Mouse (Mus musculus): ENCODE results near the gene Hey2. TPM values are rescaled to one million over a fixed set of nuclear protein-coding genes. Genes with fewer than 3 reads are reported as not detected.

Hey2 gene
- polyA plus RNA-seq, 1 experiment from 2014 or later = 2.8 TPM

DNA sequence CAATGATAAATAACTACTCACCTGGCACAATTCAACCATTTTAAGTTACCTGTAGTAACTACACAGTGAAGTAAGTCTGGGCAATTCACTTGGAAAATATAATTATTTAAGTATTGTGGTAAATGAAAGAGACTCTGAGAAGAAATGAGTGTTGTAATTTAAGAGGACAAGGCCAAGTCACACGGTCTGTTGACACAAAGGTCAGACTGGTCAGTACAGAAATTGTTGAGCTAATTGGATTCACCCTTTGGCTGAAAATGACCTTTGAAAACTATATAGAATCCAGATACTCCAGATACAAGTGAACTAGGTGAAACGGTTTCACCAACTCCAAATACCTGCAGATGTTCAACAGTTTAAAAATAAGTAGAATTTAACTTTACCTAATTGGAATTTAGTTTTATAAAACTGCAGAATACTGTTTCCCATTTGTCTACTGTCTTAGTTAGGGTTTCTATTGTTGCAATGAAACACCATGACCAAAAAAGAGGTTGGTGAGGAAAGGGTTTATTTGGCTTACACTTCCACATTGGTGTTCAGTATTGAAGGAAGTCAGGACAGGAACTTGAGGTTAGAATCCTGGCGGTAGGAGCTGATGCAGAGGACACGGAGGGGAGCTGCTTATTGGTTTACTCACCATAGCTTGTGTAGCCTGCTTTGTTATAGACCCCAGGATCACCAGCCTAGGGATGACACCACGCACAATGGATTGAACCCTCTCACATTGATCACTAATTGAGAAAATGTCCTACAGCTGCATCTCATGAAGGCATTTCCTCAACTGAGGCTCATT, 45.9 kb downstream of the Hey2 start:
- 80% methylated on average over 5 of the region's 5 CpGs for WGBS
- H3K9ac ChIP-seq (replicated peaks; ENCODE audit: low read depth) = no peak overlapping the region
- no peak for DNase-seq (ENCODE audit: low spot score)
- no peak overlapping the region for H3K4me2 ChIP-seq (replicated peaks; ENCODE audit: low read depth, low read length)
- H3K27ac ChIP-seq (ENCODE audit: low read length) = no peak overlapping the region
- no peak for ATAC-seq
- H3K4me1 ChIP-seq (ENCODE audit: insufficient read depth, low read depth, low read length) = no peaks in the 10 kb centered on the region
- H3K4me3 ChIP-seq (ENCODE audit: low read depth, low read length) = no peak overlapping the region
- H3K27me3 ChIP-seq (replicated peaks; ENCODE audit: insufficient read depth, low read length) = no peaks in the 10 kb centered on the region
- no peaks in the 10 kb centered on the region for H3K36me3 ChIP-seq (ENCODE audit: insufficient read depth, low read length)
- no peaks in the 10 kb centered on the region for H3K9me3 ChIP-seq (ENCODE audit: low read length)
- TF ChIP-seq CTCF (IDR thresholded peaks at IDR 0.05) = no peak
- no peak for TF ChIP-seq EP300 (IDR thresholded peaks at IDR 0.05)

DNA sequence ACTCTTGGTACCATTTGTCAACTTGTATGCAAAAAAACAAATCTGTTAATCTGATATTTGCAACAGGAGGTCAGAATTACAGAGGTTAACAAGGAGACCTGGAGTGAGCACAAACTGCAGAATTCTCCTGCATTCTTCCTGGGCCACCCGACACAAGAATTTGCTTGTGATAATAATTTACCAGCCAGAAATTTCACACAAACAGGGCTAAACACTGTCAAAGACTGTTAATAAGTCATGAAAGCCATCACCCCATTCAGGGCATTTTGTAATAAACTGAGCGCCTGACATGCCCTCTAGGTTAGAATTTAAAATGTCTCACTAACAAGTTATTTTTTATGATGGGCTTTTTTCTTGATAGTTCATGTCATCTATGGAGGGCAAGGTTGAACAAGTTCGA, 51.6 kb downstream of the Hey2 start:
- Histone ChIP-seq H3K36me3 (ENCODE audit: insufficient read depth, low read length) (no peaks in the 10 kb centered on the region), H3K4me2 (replicated peaks; ENCODE audit: low read depth, low read length) (no peak overlapping the region), H3K27me3 (replicated peaks; ENCODE audit: insufficient read depth, low read length) (no peaks in the 10 kb centered on the region), H3K27ac (ENCODE audit: low read length) (no peak overlapping the region), H3K9ac (replicated peaks; ENCODE audit: low read depth) (no peak overlapping the region), H3K4me1 (ENCODE audit: insufficient read depth, low read depth, low read length) (no peaks in the 10 kb centered on the region), H3K4me3 (ENCODE audit: low read depth, low read length) (no peak overlapping the region), H3K9me3 (ENCODE audit: low read length) (no peaks in the 10 kb centered on the region)
- ATAC-seq (no peak), DNase-seq (ENCODE audit: low spot score) (no peak)
- WGBS = 79% methylated on average over 3 of the region's 3 CpGs
- TF ChIP-seq EP300 (IDR thresholded peaks at IDR 0.05) (no peak), CTCF (IDR thresholded peaks at IDR 0.05) (no peak)

DNA sequence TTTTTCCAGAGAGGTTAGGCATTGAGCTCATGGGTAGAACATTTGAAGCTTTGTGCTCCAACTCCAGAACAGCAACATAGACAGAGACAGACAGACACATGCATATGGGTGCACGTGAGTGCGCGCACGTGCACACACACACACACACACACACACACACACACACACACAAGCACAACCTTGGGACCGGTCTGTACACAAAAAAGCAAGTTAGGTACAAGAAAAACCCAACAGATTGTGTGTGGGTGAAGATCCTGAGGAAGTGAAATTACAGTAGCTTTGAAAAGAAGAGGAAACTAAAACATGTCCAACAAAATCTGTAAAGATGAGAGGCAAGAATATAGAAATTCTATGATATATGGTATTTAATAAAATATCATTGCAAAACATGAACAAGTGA, 53.1 kb downstream of the Hey2 start:
- TF ChIP-seq CTCF (IDR thresholded peaks at IDR 0.05) (no peak), EP300 (IDR thresholded peaks at IDR 0.05) (no peak)
- ATAC-seq (no peak), DNase-seq (ENCODE audit: low spot score) (no peak)
- Histone ChIP-seq H3K36me3 (ENCODE audit: insufficient read depth, low read length) (no peaks in the 10 kb centered on the region), H3K27me3 (replicated peaks; ENCODE audit: insufficient read depth, low read length) (no peaks in the 10 kb centered on the region), H3K4me2 (replicated peaks; ENCODE audit: low read depth, low read length) (no peak overlapping the region), H3K4me3 (ENCODE audit: low read depth, low read length) (no peak overlapping the region), H3K9me3 (ENCODE audit: low read length) (no peaks in the 10 kb centered on the region), H3K27ac (ENCODE audit: low read length) (no peak overlapping the region), H3K4me1 (ENCODE audit: insufficient read depth, low read depth, low read length) (no peaks in the 10 kb centered on the region), H3K9ac (replicated peaks; ENCODE audit: low read depth) (no peak overlapping the region)
- 97% methylated on average over 5 of the region's 5 CpGs for WGBS

DNA sequence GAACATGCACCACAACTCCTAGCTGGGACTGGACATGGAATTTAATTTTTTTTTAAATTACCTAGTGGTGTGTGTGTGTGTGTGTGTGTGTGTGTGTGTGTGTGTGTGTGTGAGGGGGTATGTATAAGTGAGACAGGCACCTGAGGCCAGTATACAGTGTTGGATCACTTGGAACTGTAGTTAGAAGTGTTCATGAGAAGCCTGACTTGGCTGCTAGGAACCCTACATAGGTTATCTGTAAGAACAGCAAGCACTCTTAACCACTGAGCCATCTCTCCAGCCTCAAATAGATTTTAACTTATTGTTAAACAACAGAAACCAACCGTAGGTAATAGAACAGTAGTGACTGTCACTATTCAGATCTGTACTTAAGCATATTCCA, 54.3 kb downstream of the Hey2 start:
- 71% methylated on average over 1 of the region's 1 CpGs for WGBS

DNA sequence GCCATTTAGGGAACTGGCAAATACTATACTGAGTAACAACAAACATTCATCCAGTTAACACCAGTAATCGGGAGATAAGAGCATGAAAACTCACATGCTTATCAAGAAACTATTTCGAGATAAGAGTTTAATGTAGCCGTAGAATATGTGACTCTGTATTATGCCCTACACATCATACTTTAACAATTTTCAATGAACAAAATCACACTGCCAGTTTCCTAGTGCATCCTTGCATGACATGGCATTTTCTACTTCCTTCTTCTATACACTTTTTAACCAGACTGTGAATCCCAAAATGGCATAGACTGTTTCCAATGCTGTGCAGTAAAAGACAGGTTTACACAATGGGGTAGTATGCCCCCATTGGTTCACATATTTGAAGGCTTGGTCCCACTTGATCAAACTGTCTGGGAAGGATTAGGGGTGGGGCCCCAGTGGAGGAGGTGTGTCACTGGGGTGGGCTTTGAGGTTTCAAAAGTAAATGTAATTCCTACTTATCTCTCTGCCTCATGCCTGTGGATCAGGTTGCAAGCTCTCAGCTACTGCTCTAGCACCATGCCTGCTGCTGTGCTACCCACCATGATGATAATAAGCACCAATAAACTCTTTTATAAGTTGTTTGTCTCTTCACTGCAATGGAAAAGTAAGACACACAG, 54.8 kb downstream of the Hey2 start:
- Histone ChIP-seq H3K9ac (replicated peaks; ENCODE audit: low read depth) (no peak overlapping the region), H3K4me2 (replicated peaks; ENCODE audit: low read depth, low read length) (no peak overlapping the region), H3K4me3 (ENCODE audit: low read depth, low read length) (no peak overlapping the region), H3K27me3 (replicated peaks; ENCODE audit: insufficient read depth, low read length) (no peaks in the 10 kb centered on the region), H3K27ac (ENCODE audit: low read length) (no peak overlapping the region), H3K4me1 (ENCODE audit: insufficient read depth, low read depth, low read length) (no peaks in the 10 kb centered on the region), H3K36me3 (ENCODE audit: insufficient read depth, low read length) (no peaks in the 10 kb centered on the region), H3K9me3 (ENCODE audit: low read length) (no peaks in the 10 kb centered on the region)
- no peak for ATAC-seq
- DNase-seq (ENCODE audit: low spot score) = no peak
- 48% methylated on average over 3 of the region's 3 CpGs for WGBS
- no peak for TF ChIP-seq EP300 (IDR thresholded peaks at IDR 0.05)
- TF ChIP-seq CTCF (IDR thresholded peaks at IDR 0.05) = no peak

More for the DNA sequence above, 54.3 kb downstream of the Hey2 start:
- H3K27me3 ChIP-seq (replicated peaks; ENCODE audit: insufficient read depth, low read length) = no peaks in the 10 kb centered on the region
- no peak for ATAC-seq
- H3K4me1 ChIP-seq (ENCODE audit: insufficient read depth, low read depth, low read length) = no peaks in the 10 kb centered on the region
- H3K9me3 ChIP-seq (ENCODE audit: low read length) = no peaks in the 10 kb centered on the region
- H3K4me2 ChIP-seq (replicated peaks; ENCODE audit: low read depth, low read length) = no peak overlapping the region
- DNase-seq (ENCODE audit: low spot score) = no peak
- H3K27ac ChIP-seq (ENCODE audit: low read length) = no peak overlapping the region
- H3K36me3 ChIP-seq (ENCODE audit: insufficient read depth, low read length) = no peaks in the 10 kb centered on the region
- H3K9ac ChIP-seq (replicated peaks; ENCODE audit: low read depth) = no peak overlapping the region
- TF ChIP-seq CTCF (IDR thresholded peaks at IDR 0.05) = no peak
- TF ChIP-seq EP300 (IDR thresholded peaks at IDR 0.05) = no peak
- H3K4me3 ChIP-seq (ENCODE audit: low read depth, low read length) = no peak overlapping the region

DNA sequence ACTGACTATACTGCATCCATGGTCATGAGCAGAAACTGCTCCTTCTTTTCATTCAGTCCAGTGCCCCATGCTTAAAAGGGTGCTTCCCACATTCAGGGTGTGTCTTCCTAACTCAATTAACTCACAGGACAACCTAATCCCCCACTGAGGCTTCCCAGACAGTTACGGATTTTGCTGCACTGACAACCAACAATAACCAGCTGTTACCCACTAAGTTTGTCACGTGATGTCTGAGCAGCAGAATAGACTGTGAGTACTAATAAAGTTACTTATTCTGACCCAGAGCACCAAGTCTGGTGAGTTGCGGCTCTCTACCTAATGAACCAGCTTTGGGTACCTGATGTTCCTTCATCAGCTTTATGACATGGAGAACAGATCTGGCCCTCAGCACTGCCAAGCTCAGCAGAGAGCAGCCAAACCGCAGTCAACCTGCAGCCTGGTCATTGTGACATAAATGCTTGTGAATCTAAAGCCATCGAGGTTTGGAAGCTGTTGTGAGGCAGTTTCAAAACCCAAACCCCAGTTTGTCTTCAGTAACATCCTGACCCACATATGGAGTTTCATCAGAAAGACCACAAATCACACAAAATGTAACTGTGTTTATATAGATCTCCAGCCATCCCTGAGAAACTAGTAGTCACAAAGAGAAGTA, 56.4 kb downstream of the Hey2 start:
- no peaks in the 10 kb centered on the region for H3K36me3 ChIP-seq (ENCODE audit: insufficient read depth, low read length)
- H3K27me3 ChIP-seq (replicated peaks; ENCODE audit: insufficient read depth, low read length) = no peaks in the 10 kb centered on the region
- WGBS = 81% methylated on average over 5 of the region's 5 CpGs
- no peaks in the 10 kb centered on the region for H3K4me1 ChIP-seq (ENCODE audit: insufficient read depth, low read depth, low read length)
- H3K4me2 ChIP-seq (replicated peaks; ENCODE audit: low read depth, low read length) = no peak overlapping the region
- DNase-seq (ENCODE audit: low spot score) = no peak
- H3K9me3 ChIP-seq (ENCODE audit: low read length) = no peaks in the 10 kb centered on the region
- H3K9ac ChIP-seq (replicated peaks; ENCODE audit: low read depth) = no peak overlapping the region
- H3K4me3 ChIP-seq (ENCODE audit: low read depth, low read length) = no peak overlapping the region
- H3K27ac ChIP-seq (ENCODE audit: low read length) = no peak overlapping the region
- ATAC-seq = no peak
- TF ChIP-seq EP300 (IDR thresholded peaks at IDR 0.05) (no peak), CTCF (IDR thresholded peaks at IDR 0.05) (no peak)

Other genes with a start within 250 kb of the Hey2 start
- gene Trmt11, start 242.1 kb downstream of the Hey2 start, polyA plus RNA-seq (2015; fragmentation: Nextera tagmentation; extraction: Ambion mirVana) = 14.8 and 15.4 TPM in 2 replicates
- 37.2 and 46.0 TPM in 2 replicates for gene Hint3, start 213.2 kb downstream of the Hey2 start, polyA plus RNA-seq (2015; fragmentation: Nextera tagmentation; extraction: Ambion mirVana)
- gene Ncoa7, start 39.5 kb downstream of the Hey2 start, polyA plus RNA-seq (2015; fragmentation: Nextera tagmentation; extraction: Ambion mirVana) = 8.8 and 12.4 TPM in 2 replicates

Data from lung, postnatal 0 days (tissue).